Mouse (Mus musculus): ENCODE results near the gene Scnm1.
"Not testable (repeated sequence)": the region's sequence is repeated elsewhere in the genome, so short reads cannot be mapped to it uniquely, and the experiment has no call there.

GRCm38 (mm10) chr3:95107308-95107707 is 26.5 kb downstream of the Scnm1 start:
- not testable (repeated sequence) for TF ChIP-seq CTCF (IDR thresholded peaks at IDR 0.05; ENCODE audit: extremely low read depth, insufficient read length, insufficient replicate concordance, low read depth, low read length); POLR2A (IDR thresholded peaks at IDR 0.05; ENCODE audit: low read depth, low read length)

Data from small intestine, adult 2 months (tissue).